Mouse (Mus musculus) limb, embryonic 12.5 days (tissue): ENCODE results near the gene Syngap1. TPM values are rescaled to one million over a fixed set of nuclear protein-coding genes. Genes with fewer than 3 reads are reported as not detected.
A peak's percentile ranks its signal among the peaks of the same experiment; 100 is the strongest.
"Not testable (repeated sequence)": the region's sequence is repeated elsewhere in the genome, so short reads cannot be mapped to it uniquely, and the experiment has no call there.

Source experiments
- ATAC-seq: fragments of 200-750 bp; cut with Nextera tagmentation; 2 replicates; pipeline ENCODE4 v1.8.0; 2017; ENCODE audit warnings: low read depth, moderate TSS enrichment; ENCODE audit not compliant: insufficient number of reproducible peaks, insufficient read depth, low FRiP score, low TSS enrichment
- H3K27ac ChIP-seq: fragments of 300-500 bp; sonication (generic); 2 replicates; pipeline ENCODE4 v1.5.1; 2016; ENCODE audit warnings: mild to moderate bottlenecking, moderate library complexity
- H3K27me3 ChIP-seq: fragments of 300-500 bp; sonication (generic); 2 replicates; pipeline ENCODE4 v1.6.1; 2016; ENCODE audit warnings: mild to moderate bottlenecking, moderate library complexity
- H3K36me3 ChIP-seq: fragments of 300-500 bp; sonication (generic); 2 replicates; pipeline ENCODE4 v1.6.1; 2016; ENCODE audit warnings: mild to moderate bottlenecking, moderate library complexity
- H3K4me1 ChIP-seq: fragments of 300-500 bp; sonication (generic); replicated peaks from 2 replicates; pipeline ENCODE4 v1.6.1; 2016
- H3K4me2 ChIP-seq: fragments of 300-500 bp; sonication (generic); 2 replicates; pipeline ENCODE4 v1.6.1; 2016; ENCODE audit warnings: mild to moderate bottlenecking, moderate library complexity
- H3K4me3 ChIP-seq: fragments of 300-500 bp; sonication (generic); replicated peaks from 2 replicates; pipeline ENCODE4 v1.5.1; 2016; ENCODE audit warnings: mild to moderate bottlenecking
- H3K9ac ChIP-seq: fragments of 300-500 bp; sonication (generic); replicated peaks from 2 replicates; pipeline ENCODE4 v1.6.1; 2016; ENCODE audit warnings: mild to moderate bottlenecking, moderate library complexity
- H3K9me3 ChIP-seq: fragments of 300-500 bp; sonication (generic); 2 replicates; pipeline ENCODE4 v1.6.1; 2016; ENCODE audit warnings: mild to moderate bottlenecking, moderate library complexity
- WGBS: fragments of 180-500 bp; shearing (Covaris S2); methylation state at CpG from one replicate; pipeline ENCODE4 v1.1.7; 2016; 5-methylcytosine and 5-hydroxymethylcytosine counted together
- polyA plus RNA-seq: library from polyadenylated mRNA; unstranded; fragments of >200 nt; fragmentation: Nextera tagmentation; extraction: Ambion mirVana; gene quantifications from 2 replicates; pipeline ENCODE4 v1.2.1, GENCODE M21; 2016

Gene Syngap1
- polyA plus RNA-seq, 1 experiment from 2014 or later, result 3.4 TPM

DNA sequence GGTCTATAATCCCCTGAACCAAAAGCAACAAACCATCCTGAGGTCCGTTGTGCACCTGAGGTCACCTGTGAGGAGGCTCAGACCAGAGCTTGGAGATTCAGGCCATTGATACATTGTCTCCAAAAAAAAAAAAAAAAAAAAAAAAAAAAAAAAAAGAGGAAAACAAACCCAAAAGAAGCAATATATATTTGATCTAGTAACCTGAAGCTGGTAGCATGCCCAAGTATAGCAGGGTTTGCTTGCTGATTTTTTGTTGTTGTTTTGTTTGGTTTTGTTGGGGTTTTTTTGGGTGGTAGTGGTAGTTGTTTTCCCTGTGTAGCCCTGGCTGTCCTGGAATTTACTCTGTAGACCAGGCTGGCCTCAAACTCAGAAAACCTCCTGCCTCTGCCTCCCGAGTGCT lies 22.7 kb upstream of the Syngap1 start:
- peaks cover 16% of the 10 kb centered on the region for H3K36me3 ChIP-seq
- H3K4me3 ChIP-seq, result peak overlapping the region; percentile 73
- no peak for ATAC-seq
- no peak overlapping the region for H3K27ac ChIP-seq
- no peaks in the 10 kb centered on the region for H3K27me3 ChIP-seq
- H3K4me1 ChIP-seq, result 0 out of 2 replicates have a peak, but pooled peaks cover 9% of the 10 kb centered on the region
- no peaks in the 10 kb centered on the region for H3K9me3 ChIP-seq
- WGBS, result 83% methylated on average over 2 of the region's 2 CpGs
- H3K4me2 ChIP-seq, result peak overlapping the region; percentile 66
- H3K9ac ChIP-seq, result no peak overlapping the region

DNA sequence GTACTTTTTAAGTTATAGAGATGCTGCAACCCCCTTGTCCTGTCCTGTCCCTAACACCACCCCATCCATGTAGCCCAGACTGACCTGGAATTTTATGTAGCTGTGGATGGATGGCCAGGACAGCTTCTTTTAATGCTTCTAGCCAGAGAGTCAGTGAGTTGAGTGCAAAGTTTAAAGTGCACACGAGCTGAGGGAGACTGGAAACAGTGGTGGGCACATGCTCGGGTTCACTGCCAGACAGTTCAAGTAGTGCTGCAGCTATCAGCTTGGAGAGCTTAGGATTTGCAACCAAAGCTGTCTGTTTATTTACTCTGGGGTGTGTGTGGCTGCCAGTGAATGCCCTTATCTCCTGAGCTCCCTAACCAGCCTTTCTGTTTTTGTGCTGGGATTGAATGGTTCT lies 21.5 kb upstream of the Syngap1 start:
- H3K9ac ChIP-seq, H3K27ac ChIP-seq, ATAC-seq, H3K4me2 ChIP-seq, H3K4me3 ChIP-seq, H3K4me1 ChIP-seq, H3K9me3 ChIP-seq, H3K27me3 ChIP-seq: not testable (repeated sequence)
- H3K36me3 ChIP-seq, result peaks cover 26% of the 10 kb centered on the region
- 79% methylated on average over 2 of the region's 2 CpGs for WGBS

GRCm38 (mm10) chr17:26922368-26922767 lies 18.7 kb upstream of the Syngap1 start:
- not testable (repeated sequence) for H3K9me3 ChIP-seq, H3K4me1 ChIP-seq, H3K27me3 ChIP-seq, ATAC-seq, H3K4me3 ChIP-seq, H3K27ac ChIP-seq, H3K9ac ChIP-seq, H3K4me2 ChIP-seq
- peaks cover 50% of the 10 kb centered on the region for H3K36me3 ChIP-seq
- 98% methylated on average over 5 of the region's 6 CpGs for WGBS

DNA sequence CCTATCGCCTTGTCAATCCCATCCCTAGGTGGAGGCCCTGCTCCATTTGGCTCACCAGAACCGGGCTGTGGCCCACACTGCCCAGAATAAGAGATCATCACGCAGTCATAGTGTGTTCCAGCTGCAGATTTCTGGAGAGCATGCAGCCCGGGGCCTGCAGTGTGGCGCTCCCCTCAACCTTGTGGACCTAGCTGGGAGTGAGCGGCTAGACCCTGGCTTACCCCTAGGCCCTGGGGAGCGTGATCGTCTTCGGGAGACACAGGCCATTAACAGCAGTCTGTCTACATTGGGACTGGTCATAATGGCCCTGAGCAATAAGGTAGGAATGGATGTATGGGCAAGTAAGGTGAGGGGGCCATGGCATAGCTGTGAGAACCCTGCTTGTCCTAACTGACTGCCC lies 15.6 kb upstream of the Syngap1 start:
- not testable (repeated sequence) for H3K27ac ChIP-seq, H3K4me3 ChIP-seq, H3K4me2 ChIP-seq, H3K9me3 ChIP-seq, H3K4me1 ChIP-seq, ATAC-seq, H3K27me3 ChIP-seq, H3K9ac ChIP-seq
- H3K36me3 ChIP-seq, result peaks cover 80% of the 10 kb centered on the region
- WGBS, result 96% methylated on average over 9 of the region's 9 CpGs

GRCm38 (mm10) chr17:26931795-26932194 lies 9.3 kb upstream of the Syngap1 start:
- H3K27me3 ChIP-seq, H3K4me3 ChIP-seq, H3K4me2 ChIP-seq, H3K27ac ChIP-seq, H3K9me3 ChIP-seq, H3K9ac ChIP-seq, ATAC-seq: not testable (repeated sequence)
- WGBS, result 71% methylated on average over 7 of the region's 7 CpGs
- H3K4me1 ChIP-seq, result peaks cover 10% of the 10 kb centered on the region
- H3K36me3 ChIP-seq, result peaks cover 64% of the 10 kb centered on the region

DNA sequence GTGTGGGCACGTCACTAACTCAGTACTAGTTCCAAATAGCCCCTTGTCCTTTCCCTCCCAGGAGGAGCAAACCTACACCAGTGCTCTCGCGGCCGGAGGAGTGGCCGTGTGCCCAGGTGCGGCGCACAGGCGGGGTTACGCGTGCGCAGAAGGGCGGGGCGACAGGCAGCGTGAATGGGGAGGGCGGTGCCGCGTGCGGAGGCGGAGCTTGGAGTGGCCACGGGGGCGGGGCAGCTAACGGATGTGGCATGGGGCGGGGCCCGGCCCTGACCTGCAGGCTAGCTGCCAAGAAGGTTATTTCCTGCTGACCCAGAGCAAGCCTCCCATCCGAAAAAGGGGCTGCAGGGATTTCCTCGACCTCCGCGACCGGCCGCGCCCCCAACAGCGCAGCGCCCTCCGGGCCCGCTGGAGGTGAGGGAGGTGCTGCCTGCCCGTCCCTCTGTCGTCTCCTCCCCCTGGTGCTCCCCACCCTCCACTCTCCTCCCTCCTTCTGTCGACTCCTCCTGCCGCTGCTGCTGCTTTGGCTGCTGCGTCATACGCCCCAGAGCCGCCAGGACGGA lies 8.1 kb upstream of the Syngap1 start, which contains the start of gene Phf1:
Gene Phf1 (plus strand): TSS at position 214 of the 560 bp plus-strand sequence.
- Histone ChIP-seq H3K9me3 (no peaks in the 10 kb centered on the region), H3K4me3 (peak within 1 kb of the TSS; percentile 69), H3K36me3 (peaks cover 66% of the 10 kb centered on the region), H3K27ac (peak within 1 kb of the TSS; percentile 78), H3K4me2 (peak within 1 kb of the TSS; percentile 89), H3K9ac (peak within 1 kb of the TSS; percentile 76), H3K27me3 (no peaks in the 10 kb centered on the region), H3K4me1 (peaks cover 19% of the 10 kb centered on the region)
- 0% methylated on average over 42 of the region's 43 CpGs for WGBS
- ATAC-seq, result peak; percentile 84

GRCm38 (mm10) chr17:26933419-26933818 lies 7.6 kb upstream of the Syngap1 start:
- peaks cover 62% of the 10 kb centered on the region for H3K36me3 ChIP-seq
- no peaks in the 10 kb centered on the region for H3K9me3 ChIP-seq
- peaks cover 24% of the 10 kb centered on the region for H3K4me1 ChIP-seq
- peak overlapping the region; percentile 89 for H3K4me2 ChIP-seq
- H3K27me3 ChIP-seq, result no peaks in the 10 kb centered on the region
- H3K4me3 ChIP-seq, result peak overlapping the region; percentile 69
- 5% methylated on average over 13 of the region's 13 CpGs for WGBS
- H3K9ac ChIP-seq, result peak overlapping the region; percentile 76
- ATAC-seq, result 0 out of 2 replicates have a peak, but pooled peaks have one; percentile 23
- peak overlapping the region; percentile 78 for H3K27ac ChIP-seq

- peak overlapping the region; percentile 78; the same call in 1 of the 2 replicates for H3K27ac ChIP-seq
Measured at GRCm38 (mm10) chr17:26933885-26934827, 6.9 kb upstream of the Syngap1 start.

GRCm38 (mm10) chr17:26935027-26935426 lies 6.0 kb upstream of the Syngap1 start:
- no peak for ATAC-seq
- H3K4me3 ChIP-seq, result no peak overlapping the region
- WGBS, result 90% methylated on average over 9 of the region's 9 CpGs
- H3K9me3 ChIP-seq, result no peaks in the 10 kb centered on the region
- no peak overlapping the region for H3K27ac ChIP-seq
- no peak overlapping the region for H3K9ac ChIP-seq
- peaks cover 30% of the 10 kb centered on the region for H3K4me1 ChIP-seq
- peaks cover 46% of the 10 kb centered on the region for H3K36me3 ChIP-seq
- H3K27me3 ChIP-seq, result no peaks in the 10 kb centered on the region
- H3K4me2 ChIP-seq, result no peak overlapping the region

More at GRCm38 (mm10) chr17:26933885-26934827, 6.9 kb upstream of the Syngap1 start:
- no peak for ATAC-seq
- peaks cover 28% of the 10 kb centered on the region for H3K4me1 ChIP-seq
- WGBS, result 79% methylated on average over 16 of the region's 16 CpGs
- H3K4me2 ChIP-seq, result peak overlapping the region; percentile 89
- H3K27me3 ChIP-seq, result no peaks in the 10 kb centered on the region
- peaks cover 54% of the 10 kb centered on the region for H3K36me3 ChIP-seq
- H3K4me3 ChIP-seq, result peak overlapping the region; percentile 69
- no peaks in the 10 kb centered on the region for H3K9me3 ChIP-seq
- H3K9ac ChIP-seq, result peak overlapping the region; percentile 76

- WGBS, result 80% methylated on average over 12 of the region's 12 CpGs
- no peak for ATAC-seq
- Histone ChIP-seq H3K9me3 (no peaks in the 10 kb centered on the region), H3K4me3 (no peak overlapping the region), H3K4me2 (0 out of 2 replicates have a peak overlapping the region, but pooled peaks have one; percentile 8), H3K36me3 (peaks cover 37% of the 10 kb centered on the region), H3K4me1 (peaks cover 43% of the 10 kb centered on the region), H3K9ac (peak overlapping the region; percentile 31; the same call in 1 of the 2 replicates), H3K27ac (no peak overlapping the region), H3K27me3 (no peaks in the 10 kb centered on the region)
Measured at GRCm38 (mm10) chr17:26936453-26936852, 4.6 kb upstream of the Syngap1 start.
